Mouse (Mus musculus): ENCODE results near the gene Zmym1. TPM values are rescaled to one million over a fixed set of nuclear protein-coding genes. Genes with fewer than 3 reads are reported as not detected.

Gene Zmym1
- total and polyA plus RNA-seq, 3 experiments = 13.2 to 17.6 TPM; not detected in 1

DNA sequence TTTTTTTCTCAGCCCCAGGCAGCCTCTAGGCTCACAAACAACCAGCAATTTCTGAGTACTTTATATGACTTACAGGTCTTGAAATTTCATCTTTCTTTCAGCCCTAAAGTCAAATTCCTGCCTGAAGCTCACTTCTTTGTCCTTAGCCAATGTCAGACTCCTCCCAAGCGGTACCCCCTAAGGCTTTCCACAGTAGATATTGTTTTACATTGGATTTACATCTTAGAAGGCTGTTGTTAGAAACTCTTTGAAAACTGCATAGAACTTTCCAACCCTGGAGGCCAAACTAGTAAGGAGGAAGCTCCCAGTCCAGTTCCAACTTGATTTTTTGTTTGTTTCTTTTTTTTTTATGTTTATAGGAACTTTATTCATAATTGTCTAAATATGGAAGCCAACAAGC is 3.1 kb upstream of the Zmym1 start:
- DNase-seq (ENCODE audit: low read depth, low spot score) = no peak
- Histone ChIP-seq H3K9me3 (replicated peaks; ENCODE audit: insufficient read depth, low read length) (no peaks in the 10 kb centered on the region), H3K9ac (ENCODE audit: control insufficient read depth, low read depth, low read length, poor library complexity, severe bottlenecking) (no peak overlapping the region), H3K4me1 (ENCODE audit: control insufficient read depth in 1 of 2, insufficient read depth in 2 of 2, low read length in 2 of 2) (peaks cover 0 to 14% of the 10 kb centered on the region in 2 experiments; a peak in 2 of 4 replicates), H3K36me3 (ENCODE audit: control insufficient read depth in 1 of 2, insufficient read depth in 2 of 2, low read length in 2 of 2) (peaks cover under 1 to 10% of the 10 kb centered on the region in 2 experiments; a peak in 3 of 4 replicates), H3K27me3 (ENCODE audit: control insufficient read depth in 1 of 2, insufficient read depth in 2 of 2, low read length in 2 of 2) (no peaks in the 10 kb centered on the region), H3K4me3 (ENCODE audit: control insufficient read depth in 1 of 2, insufficient read depth in 1 of 2, low read depth in 2 of 2, low read length in 2 of 2) (no peak overlapping the region), H3K27ac (ENCODE audit: control insufficient read depth, low read depth, low read length) (no peak overlapping the region), H3K79me2 (ENCODE audit: control insufficient read depth, insufficient read depth, low read length, poor library complexity) (peaks cover 14% of the 10 kb centered on the region)
- no peak for TF ChIP-seq TAL1 (IDR thresholded peaks at IDR 0.05; ENCODE audit: low read length)
- TF ChIP-seq HCFC1 (IDR thresholded peaks at IDR 0.05; ENCODE audit: low read depth, low read length) = no peak
- TF ChIP-seq MYC (IDR thresholded peaks at IDR 0.05; ENCODE audit: low read depth, low read length) = no peak
- no peak for TF ChIP-seq MAFK (IDR thresholded peaks at IDR 0.05; ENCODE audit: borderline replicate concordance, low read depth, low read length)
- no peak for TF ChIP-seq CHD1 (IDR thresholded peaks at IDR 0.05; ENCODE audit: low read depth, low read length)
- no peak for TF ChIP-seq USF1 (IDR thresholded peaks at IDR 0.05; ENCODE audit: low read depth, low read length)
- TF ChIP-seq E2F4 (IDR thresholded peaks at IDR 0.05; ENCODE audit: borderline replicate concordance, low read depth, low read length) = no peak
- TF ChIP-seq MEF2A (IDR thresholded peaks at IDR 0.05; ENCODE audit: extremely low read depth, insufficient replicate concordance, low read depth, low read length, poor library complexity, severe bottlenecking) = no peak
- no peak for TF ChIP-seq MXI1 (IDR thresholded peaks at IDR 0.05; ENCODE audit: low read depth, low read length)

GRCm38 (mm10) chr4:127054522-127055198 is 6.3 kb downstream of the Zmym1 start:
- peak; percentile 53 for DNase-seq (ENCODE audit: low read depth, low spot score)
- H3K27ac ChIP-seq (ENCODE audit: control insufficient read depth, low read depth, low read length) = no peak overlapping the region
- H3K9me3 ChIP-seq (replicated peaks; ENCODE audit: insufficient read depth, low read length) = no peaks in the 10 kb centered on the region
- no peak overlapping the region for H3K9ac ChIP-seq (ENCODE audit: control insufficient read depth, low read depth, low read length, poor library complexity, severe bottlenecking)
- H3K4me1 ChIP-seq (ENCODE audit: control insufficient read depth in 1 of 2, insufficient read depth in 2 of 2, low read length in 2 of 2) = peaks cover 0 to 6% of the 10 kb centered on the region in 2 experiments; a peak in 1 of 4 replicates
- H3K79me2 ChIP-seq (ENCODE audit: control insufficient read depth, insufficient read depth, low read length, poor library complexity) = peaks cover 6% of the 10 kb centered on the region
- no peak overlapping the region for H3K4me3 ChIP-seq (ENCODE audit: control insufficient read depth in 1 of 2, insufficient read depth in 1 of 2, low read depth in 2 of 2, low read length in 2 of 2)
- no peak for TF ChIP-seq MEF2A (IDR thresholded peaks at IDR 0.05; ENCODE audit: extremely low read depth, insufficient replicate concordance, low read depth, low read length, poor library complexity, severe bottlenecking)
- TF ChIP-seq USF2 (IDR thresholded peaks at IDR 0.05; ENCODE audit: borderline replicate concordance in 1 of 2, insufficient read depth in 1 of 2, low read depth in 1 of 2, low read length in 2 of 2) = no peak
- 0 out of 2 replicates have a peak, but pooled peaks have one; percentile 10 for TF ChIP-seq ZC3H11A (IDR thresholded peaks at IDR 0.05; ENCODE audit: low read depth, low read length)
- TF ChIP-seq RAD21 (IDR thresholded peaks at IDR 0.05; ENCODE audit: low read depth, low read length) = peak; percentile 24
- peak; percentile 33 to 72 (median 54) for TF ChIP-seq CTCF (IDR thresholded peaks at IDR 0.05 in 2 of 3, conservative IDR thresholded peaks at IDR 0.05 in 1 of 3; ENCODE audit: control insufficient read depth in 1 of 3, insufficient read depth in 1 of 3, low read depth in 2 of 3, low read length in 3 of 3, poor library complexity in 1 of 3, severe bottlenecking in 1 of 3)
- TF ChIP-seq MYC (IDR thresholded peaks at IDR 0.05; ENCODE audit: low read depth, low read length) = 0 out of 2 replicates have a peak, but pooled peaks have one; percentile 57
- TF ChIP-seq SMC3 (IDR thresholded peaks at IDR 0.05; ENCODE audit: low read depth, low read length) = peak; percentile 36; the same call in 1 of the 2 replicates
- no peaks in the 10 kb centered on the region for H3K27me3 ChIP-seq (ENCODE audit: control insufficient read depth in 1 of 2, insufficient read depth in 2 of 2, low read length in 2 of 2)
- H3K36me3 ChIP-seq (ENCODE audit: control insufficient read depth in 1 of 2, insufficient read depth in 2 of 2, low read length in 2 of 2) = peaks cover 6 to 25% of the 10 kb centered on the region in 2 experiments

All from MEL (cell line).